Mouse (Mus musculus): ENCODE measurements at regions not wholly inside any gene's neighbourhood (a gene's known extent, or its start where the extent isn't known, plus 50 kb on each side); places are given as distances from the start of the nearest gene placed in this dataset.

DNA sequence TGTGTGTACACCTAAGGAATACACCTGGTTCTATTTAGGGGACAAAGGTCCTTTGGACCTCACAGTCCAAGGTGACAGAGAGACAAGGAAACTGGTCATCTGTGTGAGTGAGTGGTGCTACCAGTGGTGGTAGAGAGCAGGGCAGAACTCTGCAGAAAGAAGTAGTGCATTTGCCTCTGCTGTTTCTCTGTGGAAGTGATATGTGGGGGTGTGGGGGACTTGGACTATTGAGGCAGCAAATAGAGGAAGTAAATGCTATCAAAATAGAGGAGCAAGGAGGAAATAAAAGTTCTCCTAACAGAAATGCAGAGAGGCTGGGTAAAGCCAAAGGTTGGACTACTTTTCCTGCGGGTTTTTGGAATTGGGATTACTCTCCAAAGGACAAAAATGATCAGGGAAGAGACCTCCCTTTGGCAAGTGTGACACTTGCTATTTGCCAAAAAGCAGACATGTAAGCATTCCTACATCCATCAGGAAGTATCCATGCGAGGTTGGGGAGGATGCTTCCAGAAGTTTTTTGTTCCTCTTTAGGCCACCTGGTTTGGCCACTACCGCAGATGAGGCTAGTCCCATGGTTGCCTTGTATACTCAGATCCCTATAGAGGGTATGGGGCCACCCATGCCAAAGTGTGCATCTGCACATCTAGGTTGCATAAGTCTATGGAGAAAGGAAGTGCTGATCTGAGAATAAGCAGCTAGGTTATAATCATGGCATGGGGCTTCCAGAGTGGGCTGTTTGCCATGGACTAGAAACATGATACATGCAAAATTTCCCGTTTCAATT lies 285.0 kb upstream of the Klf4 start:
- no peak for DNase-seq (ENCODE audit: low spot score)

DNA sequence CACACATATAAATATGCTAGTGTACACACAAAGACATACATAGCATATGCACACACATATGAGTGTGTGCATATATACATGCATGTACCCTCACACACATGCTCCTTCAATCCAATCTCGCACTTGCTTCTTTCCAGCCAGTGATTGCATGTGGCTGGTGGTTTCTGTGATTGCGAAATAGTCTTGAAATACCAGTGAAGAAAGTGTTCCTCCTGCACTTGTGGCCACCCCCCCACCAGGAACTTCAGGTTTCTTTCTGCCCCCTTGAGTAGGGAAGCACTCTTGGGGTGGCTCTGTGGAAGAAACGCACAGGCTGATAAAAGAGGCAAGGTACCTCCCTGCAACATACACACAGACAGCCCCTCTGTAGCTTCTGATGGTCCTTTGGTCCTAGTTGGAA lies 283.6 kb upstream of the Klf4 start:
- no peak for DNase-seq (ENCODE audit: low spot score)

DNA sequence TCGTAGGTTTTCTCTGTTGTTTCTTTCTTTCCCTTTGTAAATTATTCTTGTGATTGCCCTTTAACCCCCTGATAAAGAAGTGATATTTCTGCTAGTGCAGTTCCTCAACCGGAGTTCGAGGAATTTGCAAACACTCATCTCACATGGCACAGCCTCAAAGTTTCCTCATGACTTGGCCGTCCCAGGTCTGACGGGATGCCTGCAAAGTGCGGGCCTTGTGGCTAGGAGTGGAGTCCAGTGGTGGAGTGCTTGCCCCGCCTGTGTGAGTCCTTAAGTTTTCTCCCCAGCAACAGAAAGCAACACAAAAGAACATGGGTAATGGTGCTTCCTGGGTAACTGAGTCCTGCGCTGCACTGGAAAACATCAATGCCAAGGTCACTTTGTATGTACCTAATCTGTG lies 280.6 kb upstream of the Klf4 start:
- DNase-seq (ENCODE audit: low spot score), result no peak

DNA sequence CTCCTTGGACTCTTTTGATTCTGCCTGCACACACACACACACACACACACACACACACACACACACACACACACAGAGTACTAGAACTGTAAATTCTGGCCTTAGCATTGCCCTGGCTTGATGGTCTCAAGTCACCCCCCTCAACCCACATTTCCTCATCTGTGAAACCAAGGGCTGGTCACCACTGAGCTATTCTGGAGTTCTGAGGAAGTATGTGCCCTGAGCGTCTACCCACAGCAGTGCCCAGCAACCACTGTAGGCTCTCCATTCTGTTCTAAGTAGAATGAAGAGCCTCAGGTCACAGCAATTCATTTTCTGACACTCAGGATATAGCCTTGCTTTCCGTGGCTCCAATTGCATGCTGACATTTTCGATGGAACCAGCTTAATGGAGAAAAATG lies 279.4 kb upstream of the Klf4 start:
- DNase-seq (ENCODE audit: low spot score), result no peak

DNA sequence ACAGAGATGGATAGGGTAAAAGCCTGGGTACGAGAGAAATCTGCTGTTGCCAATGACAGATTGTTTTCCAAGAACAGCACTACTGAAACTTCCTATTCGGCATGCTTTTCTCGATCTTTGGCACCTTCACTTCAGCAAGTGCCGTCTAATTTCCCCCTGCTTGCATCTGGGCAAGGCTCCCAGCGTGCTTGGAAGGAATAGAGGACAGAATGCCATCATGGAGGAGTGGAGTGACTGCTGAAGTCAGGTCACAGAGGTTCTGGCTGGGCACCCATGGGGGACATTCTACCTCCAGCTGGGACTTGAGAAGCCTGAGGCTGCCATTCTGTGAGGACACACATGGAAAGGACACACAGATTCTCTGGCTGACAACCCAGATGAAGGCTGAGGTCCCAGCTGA lies 276.2 kb upstream of the Klf4 start:
- DNase-seq (ENCODE audit: low spot score), result no peak

DNA sequence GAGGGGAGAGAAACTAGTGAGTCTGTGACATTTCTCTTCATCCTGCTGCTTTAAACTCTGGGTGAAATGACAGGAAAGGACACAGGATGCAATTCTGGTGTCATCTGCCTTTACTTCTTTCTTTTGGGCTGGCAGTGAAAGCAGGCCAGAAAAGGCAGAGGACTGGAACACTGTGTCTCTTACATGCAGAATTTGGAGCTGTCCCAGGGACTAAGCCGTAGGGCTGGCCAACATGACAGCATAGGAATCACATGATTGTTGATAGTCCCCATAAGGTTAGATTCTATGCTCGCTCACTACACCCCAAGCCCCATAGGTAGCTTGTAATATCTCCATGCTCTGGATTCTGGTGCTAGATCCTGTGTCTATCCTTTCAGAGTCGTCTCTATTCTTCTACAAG lies 274.5 kb upstream of the Klf4 start:
- no peak for DNase-seq (ENCODE audit: low spot score)

DNA sequence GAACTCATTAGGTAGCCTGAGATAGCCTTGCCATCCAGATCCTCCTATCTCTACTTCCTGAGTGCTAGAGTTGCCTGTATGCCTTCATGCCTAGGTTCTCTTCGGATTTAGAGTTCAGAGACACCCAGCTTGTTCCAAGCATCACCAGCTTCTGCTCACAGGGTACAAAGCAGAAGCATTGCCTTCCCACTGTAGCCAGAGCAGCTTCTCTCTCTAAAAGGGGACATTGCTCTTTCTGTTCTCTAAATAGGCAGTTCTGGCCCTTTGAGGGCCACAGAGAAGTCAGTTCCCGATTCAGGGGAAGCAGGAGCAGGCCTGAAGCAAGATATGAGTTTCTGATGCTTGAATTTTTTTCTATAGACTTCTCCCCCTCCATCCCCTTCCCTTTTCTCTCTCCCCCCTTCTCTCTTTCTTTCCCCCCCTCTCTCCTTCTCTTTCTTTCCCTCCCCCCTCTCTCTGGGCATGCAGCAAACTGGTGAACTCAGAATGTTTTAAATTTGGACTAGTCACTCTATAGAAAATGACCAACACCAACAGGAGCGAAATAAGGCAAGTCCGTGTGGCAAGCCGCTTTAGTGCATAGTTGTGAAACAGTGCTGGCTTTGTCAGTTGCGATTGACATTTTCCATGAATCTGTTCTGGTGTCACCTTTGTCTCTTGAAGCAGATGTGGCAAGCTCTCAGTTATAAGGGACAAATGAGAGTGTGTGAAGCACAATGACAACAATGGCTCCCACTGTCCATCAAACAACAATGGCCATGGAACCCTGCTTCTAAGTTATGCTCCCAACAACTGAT lies 273.2 kb upstream of the Klf4 start:
- DNase-seq (ENCODE audit: low spot score), result no peak

DNA sequence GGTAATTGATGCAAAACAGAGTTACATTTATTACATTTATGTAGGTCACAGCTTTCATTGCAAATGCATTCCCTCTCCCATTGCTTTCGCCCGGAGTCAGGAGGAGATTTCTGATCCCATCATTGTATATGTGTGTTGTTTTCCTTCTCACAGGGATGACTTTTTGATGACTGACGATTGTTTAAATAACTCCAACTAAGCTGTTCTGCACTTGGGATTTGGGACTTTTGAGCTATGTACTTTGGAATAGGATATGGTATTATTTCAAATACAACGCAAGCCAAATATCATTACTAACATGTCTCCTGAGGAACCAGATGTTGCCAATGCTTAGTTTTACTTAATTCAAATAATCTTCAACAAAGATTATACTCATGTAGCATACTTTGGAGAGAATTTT lies 269.8 kb upstream of the Klf4 start:
- no peak for DNase-seq (ENCODE audit: low spot score)

DNA sequence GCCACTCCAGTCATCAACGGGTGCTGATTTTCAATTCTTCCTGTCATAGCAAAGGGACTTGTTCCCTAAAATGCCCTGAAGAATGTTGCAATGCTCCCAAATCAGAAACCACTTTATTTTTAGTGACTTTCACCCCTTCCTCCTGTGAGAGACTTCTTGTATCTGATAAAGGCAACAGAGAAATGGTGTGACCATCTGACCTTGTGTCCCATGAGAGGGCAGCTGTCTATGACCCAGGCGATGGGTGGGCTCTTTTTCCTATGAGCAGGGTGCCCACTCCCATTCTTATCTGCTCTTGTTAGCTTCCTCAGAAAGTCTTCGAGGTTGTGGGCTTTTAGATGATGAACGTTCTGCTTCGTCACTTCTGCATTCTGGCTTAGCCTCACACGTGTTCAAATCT lies 265.8 kb upstream of the Klf4 start:
- no peak for DNase-seq (ENCODE audit: low spot score)

DNA sequence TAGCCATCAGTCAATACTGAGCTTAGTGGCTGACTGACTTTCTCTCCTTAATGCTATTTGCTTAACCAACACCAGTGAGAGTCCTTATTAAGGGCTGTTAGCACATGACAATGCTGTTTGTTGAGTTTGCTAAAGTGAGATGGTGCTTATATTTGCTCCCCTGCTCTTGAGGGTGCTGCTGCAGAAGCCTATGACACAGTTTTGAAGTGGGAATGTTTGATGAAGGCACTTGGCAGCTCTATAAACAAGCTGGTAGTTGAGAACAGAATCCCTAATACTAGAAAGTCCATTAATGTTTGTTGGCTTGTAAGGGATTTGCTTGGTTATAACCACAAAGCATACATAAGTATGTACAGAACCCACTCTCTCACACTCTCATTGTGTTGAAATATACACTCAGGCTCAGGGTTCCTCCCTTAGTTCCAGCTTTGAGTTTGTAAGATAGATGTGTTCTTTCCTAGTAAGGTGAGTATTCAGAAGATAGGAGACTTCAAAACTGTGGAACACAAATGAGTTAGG lies 249.1 kb upstream of the Klf4 start:
- DNase-seq (ENCODE audit: low spot score), result no peak

DNA sequence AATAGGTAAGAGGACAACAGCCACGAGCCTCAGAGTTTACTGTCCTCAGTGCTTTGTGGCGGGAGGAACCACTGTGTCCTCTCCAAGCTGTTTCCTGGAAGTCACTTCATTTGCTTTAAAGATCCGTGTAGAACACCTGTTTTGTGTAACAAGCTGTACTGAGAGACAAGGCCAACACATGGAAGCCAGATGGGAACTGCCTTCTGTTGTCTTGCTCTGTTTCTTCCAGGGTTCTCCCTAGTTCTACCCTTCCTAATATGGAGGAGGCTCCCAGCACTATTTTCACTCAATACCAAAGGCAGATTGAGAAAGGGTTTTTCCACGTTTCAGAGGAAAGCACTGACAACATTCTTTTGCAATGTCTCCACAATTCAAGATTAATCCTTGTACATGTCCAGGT lies 247.3 kb upstream of the Klf4 start:
- no peak for DNase-seq (ENCODE audit: low spot score)

DNA sequence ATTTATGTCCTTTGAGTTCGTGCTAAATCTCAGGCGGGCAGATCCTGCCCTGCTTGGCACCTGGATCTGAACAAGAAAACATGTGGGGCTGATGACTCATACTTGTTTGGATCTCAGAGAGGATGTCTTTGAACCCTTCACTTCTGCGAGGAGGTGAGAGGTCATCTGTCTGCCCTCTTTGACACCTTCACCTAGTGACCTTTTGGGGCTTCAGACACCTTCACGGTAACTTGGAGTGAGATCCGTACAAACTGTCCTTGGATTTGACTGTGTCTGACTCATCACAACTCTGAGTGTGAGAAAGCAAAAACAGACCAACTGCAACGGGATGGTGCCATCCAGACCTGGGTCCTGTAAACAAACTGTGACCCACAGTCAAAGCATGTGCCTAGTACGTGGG lies 243.6 kb upstream of the Klf4 start:
- no peak for DNase-seq (ENCODE audit: low spot score)

DNA sequence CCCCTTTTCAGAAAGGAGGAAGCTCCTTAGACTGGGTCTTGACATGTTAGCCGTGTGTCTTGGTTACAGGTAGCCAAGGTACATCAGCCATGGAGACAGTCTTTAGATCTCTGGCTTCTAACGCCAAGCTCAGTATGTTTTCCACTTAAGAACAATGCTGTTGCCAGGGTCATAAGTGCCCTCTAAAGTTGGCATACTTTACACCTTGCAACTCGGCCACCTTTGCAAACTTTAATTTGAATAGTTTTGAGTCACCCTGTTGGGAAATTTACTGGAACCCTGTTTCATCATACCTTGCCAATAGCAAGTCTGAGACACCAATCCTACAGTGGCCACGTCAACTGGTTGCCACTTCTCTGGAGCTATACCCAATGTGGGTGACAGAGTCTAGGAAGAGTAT lies 242.3 kb upstream of the Klf4 start:
- DNase-seq (ENCODE audit: low spot score), result no peak

DNA sequence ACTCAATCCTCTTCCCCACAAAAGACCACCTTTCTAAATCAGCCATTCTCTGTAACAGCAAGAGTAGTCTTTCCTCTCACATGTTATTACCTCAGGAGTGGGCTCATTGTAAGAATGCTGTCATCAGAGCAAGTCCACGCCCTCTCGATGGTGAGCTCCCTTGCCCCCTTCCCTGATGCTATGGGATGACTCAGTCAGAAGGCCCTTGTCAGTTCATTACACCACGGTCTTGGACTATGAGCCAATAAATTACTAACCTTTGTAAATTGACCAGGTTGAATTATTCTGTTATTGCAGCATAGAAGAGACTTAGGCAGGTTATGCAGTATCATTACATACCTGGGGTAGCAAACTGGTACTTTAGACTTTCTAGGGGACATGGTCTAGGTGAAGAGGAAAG lies 237.4 kb upstream of the Klf4 start:
- DNase-seq (ENCODE audit: low spot score), result no peak

DNA sequence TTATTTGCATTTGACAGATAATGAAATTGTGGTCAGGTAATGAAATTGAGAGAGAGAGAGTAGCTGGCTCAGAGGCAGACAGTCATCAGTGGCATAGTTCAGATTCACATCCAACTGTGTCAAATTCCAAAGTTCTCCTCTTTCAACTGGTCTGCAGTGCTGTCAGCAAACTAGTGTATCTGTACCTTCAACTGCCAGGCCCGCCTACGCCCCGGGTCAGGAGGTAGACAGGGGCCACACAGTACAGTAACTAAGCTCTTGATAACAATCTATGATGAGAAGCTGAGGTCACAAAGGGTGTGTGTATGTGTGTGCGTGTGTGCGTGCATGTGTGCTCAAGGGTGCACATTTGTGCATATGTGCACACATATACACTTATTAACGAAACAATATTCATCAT lies 236.1 kb upstream of the Klf4 start:
- no peak for DNase-seq (ENCODE audit: low spot score)

DNA sequence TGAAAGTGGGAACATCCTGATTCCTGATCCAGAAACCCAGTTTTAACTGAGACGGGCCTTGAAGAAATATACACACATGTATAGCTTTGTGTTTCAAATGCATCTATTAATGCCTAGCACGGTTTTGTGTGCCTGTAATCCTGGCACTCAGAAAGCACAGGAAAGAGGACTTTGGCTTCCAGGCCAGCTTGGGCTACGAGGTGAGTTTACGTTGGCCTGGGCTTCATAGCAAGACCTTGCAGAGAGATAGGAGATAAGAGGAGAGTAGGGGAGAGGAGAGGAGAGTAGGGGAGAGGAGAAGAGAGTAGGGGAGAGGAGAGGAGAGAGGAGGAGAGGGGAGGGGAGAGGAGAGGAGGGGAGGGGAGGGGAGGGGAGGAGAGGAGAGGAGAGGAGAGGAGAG lies 234.9 kb upstream of the Klf4 start:
- no peak for DNase-seq (ENCODE audit: low spot score)

DNA sequence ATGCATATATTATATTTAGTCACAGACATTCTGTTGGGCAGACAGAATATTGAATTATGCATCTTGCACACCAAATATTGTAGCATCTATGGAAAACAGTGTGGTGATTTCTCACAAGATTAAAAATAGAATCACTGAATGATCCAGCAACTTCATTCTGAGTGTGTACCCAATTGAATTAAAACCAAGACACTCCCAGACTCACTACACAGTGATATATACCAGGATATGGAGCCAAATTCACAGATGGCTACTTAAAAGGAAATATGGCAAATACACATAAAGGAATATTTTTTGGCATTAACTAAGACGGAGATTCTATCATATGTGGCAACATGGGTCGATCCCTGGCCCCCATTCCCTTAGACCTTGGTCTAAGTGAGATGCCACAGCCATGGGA lies 233.5 kb upstream of the Klf4 start:
- DNase-seq (ENCODE audit: low spot score), result no peak

DNA sequence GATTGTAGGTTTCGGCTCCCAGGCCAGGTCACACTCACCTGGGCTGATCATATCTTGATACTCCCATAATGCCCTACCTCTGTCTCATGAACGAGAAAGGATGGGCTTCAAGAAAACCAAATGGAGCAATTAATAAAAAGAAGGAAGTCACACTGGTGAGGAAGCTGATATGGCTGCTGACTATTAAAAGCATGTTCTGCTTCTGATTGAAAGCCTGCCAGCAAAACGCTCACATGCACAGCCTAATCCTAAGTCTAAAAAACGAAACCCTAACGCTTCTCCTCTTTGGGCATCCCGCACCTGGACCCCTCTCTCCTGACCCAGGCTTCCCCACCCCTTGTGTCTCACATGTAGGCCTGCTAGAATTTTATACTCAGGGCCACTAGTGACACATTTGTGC lies 230.8 kb upstream of the Klf4 start:
- no peak for DNase-seq (ENCODE audit: low spot score)

DNA sequence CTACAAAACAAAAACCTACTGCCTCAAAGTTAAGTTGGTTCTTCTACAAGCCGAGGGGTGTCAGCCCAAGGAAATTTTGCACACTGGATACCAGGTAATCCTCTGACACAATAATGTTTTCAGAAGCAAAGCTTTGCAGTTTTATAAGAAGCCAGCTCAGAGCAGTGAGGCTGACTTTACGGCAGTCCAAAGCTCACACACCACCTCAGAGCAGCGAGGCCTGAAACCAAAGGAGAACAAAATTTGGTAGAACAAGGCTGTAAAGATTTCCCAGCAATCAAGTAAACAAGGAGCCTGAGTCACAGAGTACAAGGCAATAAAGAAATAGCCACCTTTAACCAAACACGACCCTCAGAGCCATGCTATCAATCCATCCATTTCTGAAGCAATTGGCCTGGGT lies 230.1 kb upstream of the Klf4 start:
- DNase-seq (ENCODE audit: low spot score), result no peak

DNA sequence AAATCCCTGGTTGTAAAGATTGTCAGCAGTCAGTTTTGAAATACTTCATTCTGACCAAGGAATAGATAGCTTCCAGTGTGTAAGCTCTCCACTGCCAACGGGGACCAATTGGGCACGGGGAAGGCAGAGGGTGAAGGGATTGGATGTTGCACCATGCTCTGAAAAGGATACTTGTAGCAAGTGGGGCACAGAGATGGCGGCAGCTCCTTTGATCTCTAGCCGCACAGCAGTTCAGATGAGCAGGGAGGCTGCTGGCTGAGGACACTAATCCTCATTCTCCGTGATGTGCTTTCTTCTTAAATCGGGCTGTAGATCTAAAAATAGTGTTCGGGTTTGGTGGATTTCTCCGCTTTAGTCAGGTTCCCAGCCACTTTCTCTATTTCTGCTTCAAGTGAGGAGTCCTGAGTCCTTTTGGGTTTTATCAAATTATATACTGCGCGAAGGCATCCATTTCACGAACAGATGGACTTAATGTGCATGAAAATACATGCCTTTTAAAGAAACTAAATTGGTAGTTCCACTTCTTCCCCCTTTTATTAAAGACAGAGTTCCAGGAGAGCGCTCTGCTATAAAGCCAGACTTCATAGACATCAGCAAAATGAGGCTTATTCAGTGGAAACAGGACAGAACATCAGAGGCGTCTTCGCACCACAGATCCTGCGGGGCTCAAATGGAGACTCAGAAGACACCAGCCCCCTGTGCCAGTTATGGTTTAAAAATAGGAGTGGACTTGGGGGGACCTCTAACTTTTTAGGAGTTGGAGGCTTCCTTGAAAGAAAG lies 225.1 kb upstream of the Klf4 start:
- no peak for DNase-seq (ENCODE audit: low spot score)

DNA sequence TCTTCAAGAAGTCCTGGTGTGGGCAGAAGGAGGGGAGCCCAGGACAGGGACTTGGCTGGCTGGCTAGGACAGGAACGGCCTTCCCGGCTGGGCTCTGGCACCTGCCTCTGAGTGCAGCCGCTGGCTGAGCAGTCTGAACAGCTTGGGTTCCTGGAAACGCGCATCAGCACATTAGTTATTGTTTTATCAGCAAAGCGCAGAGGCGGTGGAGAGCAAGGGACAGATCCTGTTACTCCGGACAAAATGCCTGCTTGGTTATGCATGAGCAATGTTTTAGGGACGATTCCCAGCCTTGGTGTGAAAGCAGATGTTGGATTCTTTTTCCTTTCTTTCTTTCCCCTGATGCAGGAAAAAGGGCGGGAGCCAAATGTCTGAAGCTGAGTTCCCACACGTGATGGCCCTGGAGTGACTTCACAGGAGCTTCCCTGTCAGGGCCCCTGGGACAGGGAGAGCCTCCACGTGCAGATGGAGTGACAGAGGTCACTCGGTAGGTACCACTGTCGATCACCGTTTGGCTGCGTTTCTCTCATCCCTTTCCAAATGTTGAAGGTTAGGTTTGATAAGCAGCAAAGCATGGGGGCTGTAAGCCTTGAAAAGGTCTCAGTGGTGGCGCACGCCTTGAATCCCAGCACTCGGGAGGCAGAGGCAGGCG lies 217.8 kb upstream of the Klf4 start:
- DNase-seq (ENCODE audit: low spot score), result peak; percentile 8

DNA sequence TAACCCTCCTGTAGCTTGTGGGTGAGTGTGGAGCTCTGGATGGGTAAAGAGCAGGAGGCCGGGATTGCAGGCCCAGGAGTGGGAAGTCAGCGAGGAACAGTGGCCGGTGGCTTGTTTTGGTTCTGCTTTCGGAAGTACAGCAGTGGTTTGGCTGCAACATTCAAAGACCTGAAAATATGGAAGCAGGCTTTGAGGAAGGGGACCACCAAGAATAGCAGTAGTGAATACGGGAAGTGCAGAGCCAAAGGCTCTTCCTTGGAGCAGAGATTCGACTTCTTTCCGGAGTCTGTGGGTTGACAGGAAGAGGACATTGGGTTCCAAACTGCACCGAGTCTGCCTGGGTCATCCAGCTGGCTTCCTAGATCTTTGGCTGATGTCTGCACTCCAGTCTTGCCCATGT lies 209.1 kb upstream of the Klf4 start:
- DNase-seq (ENCODE audit: low spot score), result no peak

Data from urinary bladder, postnatal 25 days (tissue).